Mouse (Mus musculus) liver, embryonic 11.5 days (tissue): ENCODE measurements around the gene Slc35d1. TPM values are rescaled to one million over a fixed set of nuclear protein-coding genes. Genes with fewer than 3 reads are reported as not detected.
"Not testable (repeated sequence)": the region's sequence is repeated elsewhere in the genome, so short reads cannot be mapped to it uniquely, and the experiment has no call there.

ENCODE experiments used
- ATAC-seq: fragments of 200-750 bp; cut with Nextera tagmentation; replicated peaks from 2 replicates; pipeline ENCODE4 v1.8.0; 2017; ENCODE audit warnings: moderate number of reproducible peaks, mild to moderate bottlenecking, moderate TSS enrichment, moderate library complexity; ENCODE audit not compliant: low FRiP score
- DNase-seq: peaks from one replicate; pipeline ENCODE4 v3.0.0-alpha.2; 2017; ENCODE audit warnings: low spot score
- H3K27ac ChIP-seq: fragments of 300-500 bp; sonication (generic); 2 replicates; pipeline ENCODE4 v1.5.1; 2014; ENCODE audit warnings: mild to moderate bottlenecking, low read depth, low read length, control low read depth
- H3K27me3 ChIP-seq: fragments of 300-500 bp; sonication (generic); replicated peaks from 2 replicates; pipeline ENCODE4 v1.6.1; 2014; ENCODE audit warnings: low read length, mixed read lengths; ENCODE audit not compliant: control insufficient read depth, insufficient read depth
- H3K36me3 ChIP-seq: fragments of 300-500 bp; sonication (generic); 2 replicates; pipeline ENCODE4 v1.6.1; 2014; ENCODE audit warnings: mild to moderate bottlenecking, low read length, moderate library complexity, mixed read lengths; ENCODE audit not compliant: control insufficient read depth, insufficient read depth
- H3K4me1 ChIP-seq: fragments of 300-500 bp; sonication (generic); replicated peaks from 2 replicates; pipeline ENCODE4 v1.6.1; 2014; ENCODE audit warnings: low read length, mixed read lengths; ENCODE audit not compliant: control insufficient read depth, insufficient read depth
- H3K4me2 ChIP-seq: fragments of 300-500 bp; sonication (generic); 2 replicates; pipeline ENCODE4 v1.6.1; 2014; ENCODE audit warnings: mild to moderate bottlenecking, control low read depth, moderate library complexity
- H3K4me3 ChIP-seq: fragments of 300-500 bp; sonication (generic); 2 replicates; pipeline ENCODE4 v1.5.1; 2014; ENCODE audit warnings: low read depth, low read length, control low read depth
- H3K9ac ChIP-seq: fragments of 300-500 bp; sonication (generic); 2 replicates; pipeline ENCODE4 v1.6.1; 2014; ENCODE audit warnings: low read depth, low read length, control low read depth
- H3K9me3 ChIP-seq: fragments of 300-500 bp; sonication (generic); 2 replicates; pipeline ENCODE4 v1.6.1; 2016; ENCODE audit warnings: low read length, inconsistent platforms, mixed read lengths; ENCODE audit not compliant: control insufficient read depth
- WGBS: fragments of 180-500 bp; shearing (Covaris S2); extraction: QIAGEN DNeasy Blood & Tissue Kit; methylation state at CpG from one replicate; pipeline ENCODE4 v1.1.7; 2014; 5-methylcytosine and 5-hydroxymethylcytosine counted together
- polyA plus RNA-seq: library from polyadenylated mRNA; unstranded; fragments of >200 nt; fragmentation: Nextera tagmentation; extraction: Ambion mirVana; gene quantifications from 2 replicates; pipeline ENCODE4 v1.2.1, GENCODE M21; 2014

Slc35d1 gene
- polyA plus RNA-seq, 1 experiment from 2014 or later, result 15.4 TPM

DNA sequence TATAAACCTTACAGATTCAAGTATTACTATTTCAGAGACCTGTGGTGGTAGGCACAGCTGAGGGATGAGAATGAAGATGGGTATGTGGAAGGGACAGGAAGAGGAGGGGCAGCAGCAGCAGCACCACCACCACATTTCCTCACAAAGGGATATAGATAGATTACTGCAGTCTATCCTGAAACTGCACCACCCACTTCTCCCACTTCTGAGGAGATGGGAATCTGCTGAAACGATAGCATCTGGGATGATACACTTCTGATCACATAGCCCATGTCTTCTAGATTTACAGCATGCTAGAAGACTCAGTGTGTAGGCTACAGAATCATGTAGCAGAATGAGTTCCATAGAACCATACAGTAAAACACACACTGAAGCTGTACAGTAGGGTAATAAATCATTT lies 37.3 kb downstream of the Slc35d1 start:
- no peaks in the 10 kb centered on the region for H3K27me3 ChIP-seq
- 81% methylated on average over 1 of the region's 1 CpGs for WGBS
- no peak overlapping the region for H3K9ac ChIP-seq
- H3K4me2 ChIP-seq, result no peak overlapping the region
- peaks cover 2% of the 10 kb centered on the region; the same call in 1 of the 2 replicates for H3K36me3 ChIP-seq
- no peaks in the 10 kb centered on the region for H3K4me1 ChIP-seq
- no peaks in the 10 kb centered on the region for H3K9me3 ChIP-seq
- ATAC-seq (no peak), DNase-seq (no peak)
- no peak overlapping the region for H3K27ac ChIP-seq
- H3K4me3 ChIP-seq, result no peak overlapping the region

GRCm38 (mm10) chr4:103174001-103174400 lies 41.0 kb downstream of the Slc35d1 start:
- DNase-seq (no peak), ATAC-seq (no peak)
- H3K4me1 ChIP-seq, result no peaks in the 10 kb centered on the region
- no peak overlapping the region for H3K9ac ChIP-seq
- H3K27ac ChIP-seq, result no peak overlapping the region
- H3K4me2 ChIP-seq, result no peak overlapping the region
- H3K27me3 ChIP-seq, result no peaks in the 10 kb centered on the region
- WGBS, result 91% methylated on average over 7 of the region's 7 CpGs
- peaks cover 2% of the 10 kb centered on the region; the same call in 1 of the 2 replicates for H3K36me3 ChIP-seq
- no peak overlapping the region for H3K4me3 ChIP-seq
- H3K9me3 ChIP-seq, result no peaks in the 10 kb centered on the region

DNA sequence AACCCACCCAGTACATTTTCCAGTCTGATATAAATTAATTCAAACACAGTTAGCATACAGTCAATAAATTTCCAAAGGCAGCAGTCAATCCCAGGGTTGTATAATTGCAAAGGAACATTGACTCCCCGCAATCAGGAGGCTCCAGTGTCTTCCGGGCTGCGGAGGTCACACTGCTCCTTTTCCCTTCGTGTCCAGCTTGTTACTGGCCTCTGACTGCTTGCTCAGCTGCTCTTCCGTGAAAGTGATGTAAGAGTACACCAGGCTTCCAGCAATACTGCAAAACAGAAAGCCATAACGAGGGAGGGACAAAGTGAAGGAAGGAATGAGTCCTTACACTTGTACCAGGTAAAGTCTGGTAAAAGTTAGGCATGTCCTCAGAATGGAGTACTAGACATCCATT lies 41.5 kb downstream of the Slc35d1 start:
- ATAC-seq, result no peak
- Histone ChIP-seq H3K4me1 (no peaks in the 10 kb centered on the region), H3K9me3 (no peaks in the 10 kb centered on the region), H3K27ac (no peak overlapping the region), H3K9ac (no peak overlapping the region), H3K36me3 (peaks cover 2% of the 10 kb centered on the region; the same call in 1 of the 2 replicates), H3K4me2 (no peak overlapping the region), H3K4me3 (no peak overlapping the region), H3K27me3 (no peaks in the 10 kb centered on the region)
- no peak for DNase-seq
- 87% methylated on average over 6 of the region's 6 CpGs for WGBS

DNA sequence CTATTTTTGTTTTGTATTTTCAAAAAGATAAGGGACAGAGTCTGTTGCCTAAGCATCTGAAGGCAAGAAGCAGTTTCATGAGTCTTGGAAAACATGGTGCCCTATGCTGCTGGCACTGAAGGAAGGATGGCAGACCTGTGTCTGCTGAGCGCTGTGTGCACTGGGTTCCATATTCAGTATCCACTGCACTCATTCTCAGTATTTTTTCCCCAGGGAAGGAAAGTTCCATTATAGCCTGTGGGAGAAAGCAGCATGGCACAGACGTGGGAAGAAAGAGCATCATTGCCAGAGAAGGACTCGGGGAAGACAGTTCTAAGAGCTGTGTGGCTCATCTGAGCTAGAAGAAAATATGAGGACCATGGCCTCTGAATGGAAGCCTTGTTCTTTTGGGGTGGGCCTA lies 43.7 kb downstream of the Slc35d1 start:
- Histone ChIP-seq H3K9ac (no peak overlapping the region), H3K27me3 (no peaks in the 10 kb centered on the region), H3K27ac (no peak overlapping the region), H3K36me3 (peaks cover 2% of the 10 kb centered on the region; the same call in 1 of the 2 replicates), H3K9me3 (no peaks in the 10 kb centered on the region), H3K4me1 (no peaks in the 10 kb centered on the region), H3K4me3 (no peak overlapping the region), H3K4me2 (no peak overlapping the region)
- ATAC-seq, result no peak
- 92% methylated on average over 3 of the region's 3 CpGs for WGBS
- DNase-seq, result no peak

- H3K4me2 ChIP-seq, H3K4me1 ChIP-seq, H3K9ac ChIP-seq, H3K27ac ChIP-seq, H3K9me3 ChIP-seq, H3K27me3 ChIP-seq, DNase-seq, H3K4me3 ChIP-seq, H3K36me3 ChIP-seq: not testable (repeated sequence)
- peak; percentile 29; the same call in 1 of the 2 replicates for ATAC-seq
- 86% methylated on average over 1 of the region's 1 CpGs for WGBS
Observed at GRCm38 (mm10) chr4:103166198-103166597, 48.8 kb downstream of the Slc35d1 start.

GRCm38 (mm10) chr4:103158781-103159180 lies 56.2 kb downstream of the Slc35d1 start:
- no peaks in the 10 kb centered on the region for H3K27me3 ChIP-seq
- ATAC-seq, result no peak
- H3K36me3 ChIP-seq, result peaks cover 32% of the 10 kb centered on the region
- 89% methylated on average over 4 of the region's 4 CpGs for WGBS
- no peak overlapping the region for H3K4me2 ChIP-seq
- no peak overlapping the region for H3K4me3 ChIP-seq
- H3K4me1 ChIP-seq, result no peaks in the 10 kb centered on the region
- H3K27ac ChIP-seq, result no peak overlapping the region
- H3K9ac ChIP-seq, result no peak overlapping the region
- H3K9me3 ChIP-seq, result no peaks in the 10 kb centered on the region
- no peak for DNase-seq

- DNase-seq, result no peak
- H3K36me3 ChIP-seq, result peaks cover 46% of the 10 kb centered on the region
Observed at GRCm38 (mm10) chr4:103151946-103152345, 63.0 kb downstream of the Slc35d1 start.

DNA sequence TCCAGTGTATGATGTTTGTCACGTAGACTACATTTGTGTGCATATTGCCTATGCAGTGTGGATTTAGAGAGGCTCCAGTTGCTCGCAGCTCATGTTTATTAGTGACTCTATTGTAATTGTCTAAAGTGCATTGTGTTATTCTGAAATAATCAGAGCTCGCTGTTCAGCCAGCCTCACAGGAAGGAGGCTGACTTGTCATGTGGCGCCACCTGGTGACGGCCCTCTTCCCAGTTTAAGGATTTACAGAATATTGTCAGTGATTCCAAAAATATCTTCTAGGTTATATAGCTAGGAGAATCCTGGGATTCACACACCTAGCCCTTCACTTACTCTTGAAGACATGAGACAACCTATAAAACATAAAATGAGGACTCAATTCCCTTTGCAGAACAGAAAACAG lies 68.6 kb downstream of the Slc35d1 start:
- no peaks in the 10 kb centered on the region for H3K9me3 ChIP-seq
- H3K4me3 ChIP-seq, result no peak overlapping the region
- H3K4me2 ChIP-seq, result no peak overlapping the region
- H3K27ac ChIP-seq, result no peak overlapping the region
- DNase-seq, result peak; percentile 52
- ATAC-seq, result no peak
- no peak overlapping the region for H3K9ac ChIP-seq
- no peaks in the 10 kb centered on the region for H3K4me1 ChIP-seq
- 58% methylated on average over 5 of the region's 5 CpGs for WGBS
- H3K27me3 ChIP-seq, result no peaks in the 10 kb centered on the region
- H3K36me3 ChIP-seq, result peaks cover 24% of the 10 kb centered on the region

More at GRCm38 (mm10) chr4:103151946-103152345, 63.0 kb downstream of the Slc35d1 start:
- ATAC-seq, result no peak
- no peaks in the 10 kb centered on the region for H3K4me1 ChIP-seq
- no peak overlapping the region for H3K9ac ChIP-seq
- H3K9me3 ChIP-seq, result no peaks in the 10 kb centered on the region
- H3K27ac ChIP-seq, result no peak overlapping the region
- no peak overlapping the region for H3K4me3 ChIP-seq
- no peaks in the 10 kb centered on the region for H3K27me3 ChIP-seq
- WGBS, result 89% methylated on average over 5 of the region's 5 CpGs
- H3K4me2 ChIP-seq, result no peak overlapping the region

DNA sequence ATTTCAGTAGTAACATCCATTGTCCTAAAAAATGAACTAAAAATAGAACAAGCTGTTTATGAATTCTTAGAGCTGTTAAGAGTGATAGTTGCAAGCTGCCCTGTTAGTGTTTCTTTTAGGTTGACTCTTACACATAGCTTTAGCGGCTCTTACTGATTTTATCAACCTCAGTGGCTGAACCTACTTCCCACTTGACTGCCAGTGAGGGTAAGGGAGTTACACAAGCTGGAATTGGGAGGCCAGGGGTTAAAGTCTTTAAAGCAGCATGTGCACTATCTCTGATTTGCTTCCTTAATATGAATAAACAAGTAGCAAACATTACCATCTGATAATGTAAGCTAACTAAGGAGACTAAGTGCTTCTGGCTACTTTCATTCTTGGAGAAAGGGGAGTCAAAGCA lies 78.0 kb downstream of the Slc35d1 start:
- H3K9ac ChIP-seq, result no peak overlapping the region
- H3K27ac ChIP-seq, result no peak overlapping the region
- 50% methylated on average over 1 of the region's 1 CpGs for WGBS
- H3K9me3 ChIP-seq, result no peaks in the 10 kb centered on the region
- no peak for DNase-seq
- H3K4me3 ChIP-seq, result no peak overlapping the region
- peaks cover 19% of the 10 kb centered on the region for H3K36me3 ChIP-seq
- no peaks in the 10 kb centered on the region for H3K27me3 ChIP-seq
- H3K4me2 ChIP-seq, result no peak overlapping the region
- ATAC-seq, result no peak
- H3K4me1 ChIP-seq, result no peaks in the 10 kb centered on the region
